Mouse (Mus musculus): ENCODE results near the gene Gid8.
"Not testable (repeated sequence)": the region's sequence is repeated elsewhere in the genome, so short reads cannot be mapped to it uniquely, and the experiment has no call there.

Gid8 gene

DNA sequence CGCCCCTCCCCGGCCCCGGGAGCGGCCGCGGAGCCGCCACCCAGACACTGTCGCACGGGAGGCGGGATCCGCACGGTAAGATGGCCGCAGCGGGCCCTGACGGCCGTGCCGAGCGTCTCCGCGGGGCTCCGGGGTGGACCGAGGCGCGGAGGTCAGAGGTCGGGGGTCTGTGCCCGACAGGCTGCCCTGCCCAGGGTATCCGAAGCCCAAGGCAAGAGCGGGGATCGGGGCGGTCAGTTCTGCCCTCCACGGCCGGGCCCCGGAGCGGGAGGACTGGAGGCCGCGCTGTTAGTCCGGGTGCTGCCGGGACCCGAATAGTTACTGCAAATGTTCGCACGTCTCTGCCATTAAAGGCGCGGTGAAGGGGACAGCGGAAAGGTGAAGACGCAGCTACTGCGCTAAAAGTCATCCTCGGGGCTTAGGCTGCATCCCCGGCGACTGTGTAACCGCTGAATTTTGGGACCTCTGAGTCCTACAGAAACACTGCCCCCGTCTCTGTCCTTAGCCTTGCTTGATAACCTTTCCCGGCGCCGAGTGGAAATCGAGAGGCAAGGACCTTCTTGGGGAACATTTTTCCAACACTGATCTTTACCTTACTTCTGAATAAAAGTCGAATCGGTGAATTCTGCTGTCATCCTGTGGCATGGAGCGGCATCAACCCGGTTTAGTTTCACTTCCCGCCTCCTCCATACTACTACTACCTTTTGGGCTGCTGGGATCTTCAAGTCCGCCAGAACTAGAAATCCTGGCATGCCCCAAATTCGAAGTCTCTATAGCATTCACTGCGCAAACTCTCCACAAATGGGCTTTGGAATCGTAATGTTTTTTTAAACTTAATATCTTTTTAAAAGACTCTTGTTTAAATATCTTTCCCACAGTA, 599 bp downstream of the Gid8 start:
- DNase-seq, result no peak

DNA sequence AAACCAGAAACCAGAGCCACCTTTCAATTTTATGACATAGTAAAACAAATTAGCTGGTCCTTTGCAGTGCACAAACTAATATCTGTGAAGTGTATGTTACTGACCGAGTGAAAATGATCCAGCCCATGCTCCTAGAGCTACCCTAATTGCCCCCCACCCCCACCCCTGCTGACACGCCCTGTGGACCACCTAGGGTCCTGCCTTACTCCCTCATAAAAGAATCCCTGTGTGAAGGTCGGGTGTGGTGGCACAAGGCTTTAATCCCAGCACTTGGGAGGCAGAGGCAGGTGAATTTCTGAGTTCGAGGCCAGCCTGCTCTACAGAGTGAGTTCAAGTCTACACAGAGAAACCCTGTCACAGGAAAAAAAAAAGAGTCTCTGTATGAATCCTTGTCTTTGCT, 1.6 kb downstream of the Gid8 start:
- no peak for DNase-seq

GRCm38 (mm10) chr2:180712037-180712689, 2.2 kb downstream of the Gid8 start:
- no peak for DNase-seq

DNA sequence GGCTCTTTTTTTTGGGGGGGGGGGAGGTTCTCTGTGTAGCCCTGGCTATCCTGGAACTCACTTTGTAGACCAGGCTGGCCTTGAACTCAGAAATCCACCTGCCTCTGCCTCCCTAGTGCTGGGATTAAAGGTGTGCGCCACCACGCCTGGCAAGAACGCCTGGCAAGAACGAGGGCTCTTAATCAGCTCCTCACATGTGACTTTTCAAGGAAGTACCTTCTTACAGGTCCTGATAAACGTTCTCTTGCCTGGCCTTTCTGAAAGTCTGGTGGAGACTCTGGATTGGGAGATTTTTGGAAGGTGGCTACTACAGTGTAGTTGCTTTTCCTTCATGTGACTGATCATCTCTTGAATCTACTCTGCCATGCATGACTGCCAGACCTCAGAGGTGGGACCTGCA, 12.8 kb downstream of the Gid8 start:
- not testable (repeated sequence) for DNase-seq

- DNase-seq, result no peak
Measured at GRCm38 (mm10) chr2:180723865-180724264, 13.9 kb downstream of the Gid8 start.

GRCm38 (mm10) chr2:180724585-180725413, 14.9 kb downstream of the Gid8 start, which contains the start of gene Slc17a9:
Gene Slc17a9, plus strand, starts transcription at chr2:180725263.
- peak; percentile 75 to 80 for DNase-seq

DNA sequence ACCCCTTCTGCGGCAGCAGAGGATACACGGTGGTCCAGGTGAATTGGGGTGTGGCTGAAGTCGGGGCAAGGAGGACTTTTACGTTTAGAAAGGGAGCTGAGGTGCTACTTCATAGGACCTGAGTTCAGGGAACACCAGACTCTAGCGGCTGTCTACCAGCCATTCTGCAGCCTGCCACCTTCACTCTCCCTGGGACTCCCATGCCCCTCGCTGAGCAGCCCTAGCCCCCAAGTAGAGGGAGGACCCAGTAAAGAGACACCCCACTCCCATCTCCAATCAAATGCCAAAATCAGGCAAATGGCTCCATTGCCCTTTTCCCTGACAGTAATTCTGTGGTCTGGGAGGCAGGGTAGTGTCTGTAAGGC, 15.5 kb downstream of the Gid8 start:
- DNase-seq, result no peak

- DNase-seq, result no peak
Measured at GRCm38 (mm10) chr2:180725856-180726629, 16.1 kb downstream of the Gid8 start.

DNA sequence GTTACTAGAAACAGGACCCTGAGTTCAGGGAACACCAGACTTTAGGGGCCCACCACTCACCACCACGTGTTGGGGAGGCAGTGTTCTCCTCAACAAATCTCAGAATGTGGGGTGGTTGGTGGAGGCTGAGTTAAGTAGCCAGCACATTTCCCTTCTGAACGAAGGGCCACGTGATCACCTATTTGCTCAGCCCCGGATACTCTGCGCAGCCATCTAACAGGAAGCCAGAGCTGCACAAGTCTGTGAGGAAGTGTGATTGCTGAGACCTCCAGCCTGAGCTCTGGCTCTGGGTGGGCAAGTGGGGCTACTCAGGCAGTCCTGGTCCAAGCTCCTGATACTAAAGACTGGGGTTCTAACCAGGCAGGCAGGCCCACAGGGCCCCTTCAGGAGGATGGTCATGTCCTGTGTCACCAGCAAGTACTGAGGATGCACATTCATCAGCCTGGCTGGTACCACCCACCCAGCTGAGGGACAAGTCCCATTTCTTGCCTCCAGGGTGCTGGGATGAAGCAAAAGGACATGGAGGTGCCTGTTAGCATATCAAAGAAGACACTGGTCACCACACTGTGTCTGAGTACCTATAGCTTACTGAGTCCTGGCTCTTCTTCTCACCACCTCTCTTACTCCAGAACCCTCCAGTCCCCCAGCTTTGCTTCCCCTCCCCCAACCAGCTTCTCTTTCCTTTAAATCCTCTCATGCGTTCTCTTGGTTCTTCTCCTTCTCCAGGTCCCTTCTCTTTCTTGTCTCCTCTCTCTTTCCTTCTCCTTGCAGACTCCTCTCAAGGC, 16.9 kb downstream of the Gid8 start:
- DNase-seq, result peak; percentile 49 to 55

- DNase-seq, result no peak
Measured at GRCm38 (mm10) chr2:180727613-180728021, 17.7 kb downstream of the Gid8 start.

DNA sequence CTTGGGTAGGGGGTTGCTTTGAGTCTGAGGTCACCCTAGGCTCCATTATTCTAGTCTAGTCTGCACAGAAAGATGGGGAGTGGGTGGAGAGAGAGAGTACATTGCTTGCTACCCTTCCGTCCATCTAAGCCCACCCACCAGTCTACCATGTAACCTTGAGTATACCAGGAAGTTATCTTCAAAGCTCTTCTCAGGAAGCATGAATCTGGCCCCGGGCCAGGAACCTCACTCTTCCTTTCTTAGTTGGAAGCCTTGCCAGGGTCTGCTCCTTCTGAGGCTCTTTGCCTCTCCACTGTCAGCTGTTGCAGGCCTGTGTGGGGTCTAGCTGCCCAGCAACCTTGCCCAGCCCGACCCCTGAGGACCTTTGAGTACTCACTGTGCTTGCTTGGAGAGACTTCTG, 21.1 kb downstream of the Gid8 start:
- DNase-seq, result peak; percentile 28 to 50

DNA sequence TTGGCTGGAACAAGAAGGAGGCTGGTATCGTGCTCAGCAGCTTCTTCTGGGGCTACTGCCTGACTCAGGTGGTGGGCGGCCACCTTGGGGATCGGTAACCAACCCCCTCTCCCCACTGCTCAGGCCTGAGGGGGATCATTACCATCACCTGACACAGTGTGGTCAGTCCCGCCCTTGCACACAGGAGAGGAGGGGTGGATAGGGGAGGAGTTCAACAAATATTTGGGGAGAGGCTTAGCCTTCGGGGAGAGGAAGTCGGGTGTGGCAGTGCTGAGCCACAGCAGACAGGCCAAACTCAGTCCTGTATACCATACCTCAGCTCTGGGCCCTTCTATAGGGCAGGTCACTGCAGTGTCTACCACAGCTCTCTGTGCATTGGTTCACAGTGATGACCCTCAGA, 22.1 kb downstream of the Gid8 start:
- no peak for DNase-seq

- no peak for DNase-seq
Measured at GRCm38 (mm10) chr2:180735232-180735631, 25.3 kb downstream of the Gid8 start.

GRCm38 (mm10) chr2:180737984-180738383, 28.1 kb downstream of the Gid8 start:
- DNase-seq, result no peak

- no peak for DNase-seq
Measured at GRCm38 (mm10) chr2:180740349-180740748, 30.4 kb downstream of the Gid8 start.

- no peak for DNase-seq
Measured at GRCm38 (mm10) chr2:180741421-180741820, 31.5 kb downstream of the Gid8 start.

DNA sequence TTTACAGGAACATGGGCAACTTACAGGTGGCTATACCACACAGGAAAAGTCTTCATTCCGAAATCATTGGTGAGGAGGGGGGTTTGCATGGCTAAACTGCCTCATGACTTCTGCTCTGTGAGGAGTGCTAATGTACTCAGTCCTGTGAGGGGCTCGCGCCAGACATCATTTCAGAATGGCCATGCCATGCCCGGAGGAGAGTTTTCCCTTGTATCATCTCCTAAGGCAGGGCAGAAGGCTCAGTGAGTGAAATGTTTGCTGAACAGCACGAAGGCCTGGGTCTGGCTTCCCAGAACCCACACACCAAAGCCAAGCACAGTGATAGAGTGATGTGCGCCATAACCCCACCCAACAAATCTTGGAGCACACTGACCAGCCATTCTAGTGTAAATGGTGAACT, 32.9 kb downstream of the Gid8 start:
- no peak for DNase-seq

DNA sequence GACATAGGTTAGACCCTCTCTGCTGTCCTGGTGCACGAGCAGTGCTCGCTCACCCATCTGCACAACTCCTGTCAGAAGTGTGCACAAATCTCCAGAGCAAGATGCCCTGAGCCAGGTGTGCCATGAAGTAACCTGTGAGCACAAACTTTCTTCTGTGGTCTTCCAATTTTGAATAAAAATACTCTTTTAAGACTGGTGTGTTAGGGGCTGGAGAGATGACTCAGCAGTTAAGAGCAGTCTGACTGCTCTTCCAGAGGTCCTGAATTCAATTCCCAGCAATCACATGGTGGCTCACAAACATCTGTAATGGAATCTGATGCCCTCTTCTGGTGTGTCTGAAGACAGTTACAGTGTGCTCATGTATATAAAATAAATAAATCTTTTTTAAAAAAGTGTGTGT, 33.4 kb downstream of the Gid8 start:
- no peak for DNase-seq

DNA sequence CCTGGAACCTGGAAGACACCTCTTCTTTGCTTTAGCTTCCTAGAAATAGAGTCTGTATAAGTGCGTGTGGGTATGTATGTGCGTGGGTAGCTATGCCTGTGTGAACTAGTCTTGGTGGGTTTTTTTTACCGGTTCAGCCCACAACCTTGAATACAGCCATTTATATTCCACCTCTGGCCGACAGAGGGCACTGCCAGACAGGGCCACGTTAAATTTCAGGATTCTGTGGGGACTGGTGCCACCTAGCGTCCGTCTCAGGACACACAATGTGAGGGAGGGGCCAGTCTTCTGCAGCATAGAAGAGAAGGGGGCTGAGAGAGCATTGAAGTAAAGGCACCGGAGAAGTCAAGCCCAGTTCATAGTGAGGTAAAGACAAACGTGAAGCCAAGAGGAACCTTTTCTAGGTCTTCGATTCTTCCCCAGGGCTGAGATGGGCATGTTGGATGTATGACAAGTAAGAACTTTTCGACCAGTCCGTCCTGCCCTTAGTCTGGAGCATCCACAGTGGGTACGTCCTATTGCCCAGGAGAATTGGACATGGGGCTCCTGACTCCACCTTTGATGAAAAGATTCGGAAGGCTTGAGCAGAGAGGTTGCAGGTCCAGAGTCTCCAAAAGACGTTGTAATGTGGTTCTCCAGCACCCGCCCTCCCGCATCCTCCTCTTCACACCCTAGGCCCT, 35.5 kb downstream of the Gid8 start:
- DNase-seq, result peak; percentile 80 to 91

DNA sequence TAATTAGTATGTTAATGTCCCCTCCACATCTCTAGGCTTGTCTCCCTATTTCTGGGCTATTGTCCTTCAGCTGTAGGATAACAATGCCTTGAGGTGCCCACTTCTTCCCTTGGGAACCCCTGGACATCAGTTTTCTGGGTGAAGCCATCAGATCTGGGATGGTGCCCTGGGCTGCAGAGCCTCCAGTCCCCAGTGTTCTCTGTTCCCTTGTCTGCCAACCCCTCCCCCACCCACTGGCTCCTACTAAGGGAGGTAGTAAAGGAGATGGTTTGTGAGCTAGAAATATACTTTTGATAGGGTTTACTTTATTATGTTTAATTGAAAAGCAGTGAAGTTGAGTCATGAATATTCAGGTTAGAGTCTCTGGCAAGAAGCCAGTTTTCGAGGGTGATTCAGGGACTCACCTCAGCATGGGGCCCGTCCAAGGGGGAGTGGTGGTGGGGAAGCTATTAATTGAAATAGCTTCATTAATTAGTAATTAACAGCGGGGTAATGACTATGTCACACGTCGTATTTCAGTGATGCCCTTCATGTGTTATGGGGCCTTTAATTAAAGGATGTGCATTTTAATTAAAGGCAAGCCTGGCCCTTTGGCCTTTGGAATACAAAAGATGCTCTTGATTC, 36.8 kb downstream of the Gid8 start:
- no peak for DNase-seq

GRCm38 (mm10) chr2:180748904-180749303, 39.0 kb downstream of the Gid8 start:
- no peak for DNase-seq

All from lung, postnatal 4 days (tissue).